Mouse (Mus musculus) intestine, postnatal 0 days (tissue): Measurements from ENCODE around the gene Dtx3. TPM values are rescaled to one million over a fixed set of nuclear protein-coding genes. Genes with fewer than 3 reads are reported as not detected.
A peak's percentile ranks its signal among the peaks of the same experiment; 100 is the strongest.

Source experiments
- ATAC-seq: fragments of 200-750 bp; cut with Nextera tagmentation; 2 replicates; pipeline ENCODE4 v1.8.0; 2017; ENCODE audit warnings: mild to moderate bottlenecking, moderate TSS enrichment, moderate library complexity
- H3K27ac ChIP-seq: fragments of 300-500 bp; sonication (generic); 2 replicates; pipeline ENCODE4 v1.5.1; 2014; ENCODE audit warnings: mild to moderate bottlenecking, low read depth, low read length, moderate library complexity
- H3K27me3 ChIP-seq: fragments of 300-500 bp; sonication (generic); replicated peaks from 2 replicates; pipeline ENCODE4 v1.6.1; 2014; ENCODE audit warnings: low read length, mixed read lengths; ENCODE audit not compliant: control insufficient read depth, insufficient read depth
- H3K36me3 ChIP-seq: fragments of 300-500 bp; sonication (generic); 2 replicates; pipeline ENCODE4 v1.6.1; 2014; ENCODE audit warnings: mild to moderate bottlenecking, moderate library complexity; ENCODE audit not compliant: control insufficient read depth, insufficient read depth
- H3K4me1 ChIP-seq: fragments of 300-500 bp; sonication (generic); replicated peaks from 2 replicates; pipeline ENCODE4 v1.6.1; 2014; ENCODE audit warnings: antibody characterized with exemption, low read length, mixed read lengths; ENCODE audit not compliant: control insufficient read depth, insufficient read depth
- H3K4me2 ChIP-seq: fragments of 300-500 bp; sonication (generic); replicated peaks from 2 replicates; pipeline ENCODE4 v1.6.1; 2014; ENCODE audit warnings: low read depth, mild to moderate bottlenecking, moderate library complexity
- H3K4me3 ChIP-seq: fragments of 300-500 bp; sonication (generic); 2 replicates; pipeline ENCODE4 v1.5.1; 2014; ENCODE audit warnings: low read depth, low read length
- H3K9ac ChIP-seq: fragments of 300-500 bp; sonication (generic); 2 replicates; pipeline ENCODE4 v1.6.1; 2014; ENCODE audit warnings: mild to moderate bottlenecking, low read depth, low read length
- H3K9me3 ChIP-seq: fragments of 300-500 bp; sonication (generic); 2 replicates; pipeline ENCODE4 v1.6.1; 2016; ENCODE audit warnings: mixed run types; ENCODE audit not compliant: control insufficient read depth
- CTCF ChIP-seq: sonication (generic); IDR thresholded peaks from 2 replicates; pipeline ENCODE4 v1.5.1; 2016; ENCODE audit warnings: low read depth, mild to moderate bottlenecking, control low read depth, antibody characterized with exemption, moderate library complexity
- WGBS: fragments of 180-500 bp; shearing (Covaris S2); extraction: QIAGEN DNeasy Blood & Tissue Kit; methylation state at CpG from one replicate; pipeline ENCODE4 v1.1.7; 2014; 5-methylcytosine and 5-hydroxymethylcytosine counted together
- polyA plus RNA-seq: library from polyadenylated mRNA; unstranded; fragments of >200 nt; fragmentation: Nextera tagmentation; extraction: Ambion mirVana; gene quantifications from 2 replicates; pipeline ENCODE4 v1.2.1, GENCODE M21; 2015

Dtx3 gene
- 22.2 and 24.6 TPM in 2 replicates for polyA plus RNA-seq

DNA sequence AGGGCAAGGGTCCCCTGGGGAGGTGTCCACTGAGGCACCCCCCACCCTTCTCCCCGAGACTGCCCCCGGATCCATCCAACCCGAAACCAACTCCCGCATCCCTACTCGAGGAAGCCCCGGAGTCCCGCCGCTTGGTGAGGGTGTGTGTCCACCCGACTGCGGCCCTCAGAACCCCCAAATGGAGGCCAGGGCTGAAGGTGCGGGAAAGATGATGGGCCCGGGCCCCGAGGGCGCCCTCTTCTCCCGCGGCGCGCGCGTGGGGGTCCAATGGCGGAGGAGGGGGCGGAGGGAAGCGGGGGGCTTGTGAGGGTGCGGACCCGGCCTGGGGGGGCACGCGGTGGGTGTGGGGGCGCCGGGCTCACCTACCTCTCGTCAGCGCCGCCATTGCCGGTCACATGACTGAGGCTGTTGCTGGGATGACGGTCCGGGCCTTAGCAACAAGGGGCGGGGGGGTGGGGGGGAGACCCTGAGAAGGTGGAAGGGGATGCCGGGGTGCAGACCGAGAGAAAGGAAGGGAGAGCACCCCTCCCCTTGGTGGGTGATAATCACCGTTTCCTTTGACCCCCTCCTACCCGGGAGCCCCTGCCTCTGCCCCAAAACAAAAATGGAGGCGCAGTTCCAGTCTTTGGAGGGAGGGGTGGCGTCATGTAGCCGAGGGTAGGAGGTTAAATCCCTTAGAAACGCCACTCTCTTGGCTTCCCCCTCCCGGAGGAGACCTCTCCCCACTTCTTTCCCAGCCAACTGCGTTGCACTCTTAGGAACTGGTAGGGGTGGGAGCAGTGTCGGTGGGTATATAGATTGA lies at the start of gene Dtx3:
Gene Dtx3, minus strand, starts transcription at position 401 of the 802 bp plus-strand sequence.
- H3K27me3 ChIP-seq: no peaks in the 10 kb centered on the region
- H3K9ac ChIP-seq: peak within 1 kb of the TSS; percentile 69
- peaks cover 42% of the 10 kb centered on the region for H3K36me3 ChIP-seq
- 0 out of 2 replicates have a peak, but pooled peaks cover 5% of the 10 kb centered on the region for H3K4me1 ChIP-seq
- no peaks in the 10 kb centered on the region for H3K9me3 ChIP-seq
- ATAC-seq: peak; percentile 15; the same call in 1 of the 2 replicates
- peak within 1 kb of the TSS; percentile 99 for H3K4me2 ChIP-seq
- TF ChIP-seq CTCF: no peak
- peak within 1 kb of the TSS; percentile 82 for H3K4me3 ChIP-seq
- H3K27ac ChIP-seq: peak within 1 kb of the TSS; percentile 86
- WGBS: under 1% methylated on average over 35 of the region's 47 CpGs

DNA sequence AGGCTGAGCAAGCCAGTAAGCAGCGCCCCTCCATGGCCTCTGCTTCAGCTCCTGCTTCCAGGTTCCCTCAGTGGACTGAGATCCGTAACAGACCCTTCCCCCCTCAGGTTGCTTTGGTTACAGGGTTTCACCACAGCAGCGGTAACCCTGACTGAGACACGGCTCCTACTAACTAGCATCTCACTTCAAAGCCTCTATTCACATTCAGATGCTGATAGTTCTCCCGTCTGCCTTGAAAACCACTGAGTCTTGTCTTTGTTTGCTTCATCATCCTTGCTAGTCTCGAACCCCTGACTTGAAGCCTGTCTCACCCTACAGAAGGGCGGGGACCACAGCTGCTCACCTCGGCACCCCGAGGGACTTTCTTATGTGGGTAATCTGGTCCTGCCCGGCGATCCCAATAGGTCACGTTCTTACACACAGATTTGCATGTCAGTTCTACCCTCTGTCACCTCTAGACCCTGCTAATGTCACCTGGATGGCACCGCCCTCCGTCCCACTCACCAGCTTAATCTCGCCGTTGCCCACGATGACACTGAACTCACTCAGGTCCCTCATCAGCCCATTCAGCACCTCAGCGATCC lies 42.8 kb upstream of the Dtx3 start:
- Histone ChIP-seq H3K27ac (no peak overlapping the region), H3K27me3 (peaks cover 3% of the 10 kb centered on the region; the same call in 1 of the 2 replicates), H3K4me2 (no peak overlapping the region), H3K9ac (no peak overlapping the region), H3K4me1 (no peaks in the 10 kb centered on the region), H3K4me3 (no peak overlapping the region), H3K9me3 (no peaks in the 10 kb centered on the region), H3K36me3 (no peaks in the 10 kb centered on the region)
- WGBS: 61% methylated on average over 18 of the region's 18 CpGs
- no peak for TF ChIP-seq CTCF
- ATAC-seq: no peak

DNA sequence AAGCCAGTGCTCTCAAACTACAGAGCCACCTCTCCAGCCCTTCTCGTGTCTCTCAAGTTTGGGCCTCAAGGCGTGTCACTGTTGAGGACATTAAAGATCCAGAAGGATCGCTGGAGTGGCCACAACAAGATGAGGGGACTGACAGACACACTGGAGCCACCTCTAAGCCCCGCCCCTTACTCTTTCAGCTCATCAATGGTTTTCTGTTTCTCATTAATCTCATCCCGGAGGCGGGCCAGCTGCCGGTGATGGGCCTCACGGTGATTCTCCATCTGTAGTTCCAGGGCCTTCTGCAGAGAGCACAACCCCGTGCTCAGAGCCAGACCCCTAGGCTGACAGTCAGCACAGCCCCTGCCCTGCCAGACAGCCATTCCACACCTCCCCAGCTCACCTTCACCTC lies 41.0 kb upstream of the Dtx3 start:
- Histone ChIP-seq H3K27me3 (peaks cover 3% of the 10 kb centered on the region; the same call in 1 of the 2 replicates), H3K27ac (no peak overlapping the region), H3K4me2 (no peak overlapping the region), H3K4me3 (no peak overlapping the region), H3K4me1 (no peaks in the 10 kb centered on the region), H3K9ac (no peak overlapping the region), H3K36me3 (no peaks in the 10 kb centered on the region), H3K9me3 (no peaks in the 10 kb centered on the region)
- WGBS: 30% methylated on average over 9 of the region's 9 CpGs
- no peak for ATAC-seq
- TF ChIP-seq CTCF: no peak

DNA sequence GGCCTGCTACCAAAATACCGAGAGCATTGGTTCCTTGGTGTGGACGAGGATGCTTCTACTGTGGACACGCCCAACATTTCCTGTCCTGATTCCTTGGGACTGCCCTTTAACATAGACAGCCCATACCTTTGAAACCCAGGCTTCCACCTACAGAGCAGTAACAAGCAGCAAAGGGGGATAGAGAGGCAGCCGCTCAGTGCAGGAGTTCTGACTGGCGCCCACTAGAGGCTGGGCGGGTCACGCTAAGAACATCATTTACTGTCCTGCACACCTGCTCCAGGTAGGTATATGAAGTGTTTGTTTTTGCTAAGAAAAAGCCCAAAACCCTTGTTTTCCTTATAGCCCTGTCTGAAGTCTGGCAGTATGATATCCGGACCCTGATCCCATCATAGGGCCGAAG lies 37.6 kb upstream of the Dtx3 start:
- no peak overlapping the region for H3K27ac ChIP-seq
- H3K27me3 ChIP-seq: no peaks in the 10 kb centered on the region; the same call in 1 of the 2 replicates
- no peaks in the 10 kb centered on the region for H3K9me3 ChIP-seq
- peak; percentile 64 for TF ChIP-seq CTCF
- H3K4me2 ChIP-seq: 0 out of 2 replicates have a peak overlapping the region, but pooled peaks have one; percentile 27
- no peak overlapping the region for H3K4me3 ChIP-seq
- H3K36me3 ChIP-seq: no peaks in the 10 kb centered on the region
- no peak overlapping the region for H3K9ac ChIP-seq
- WGBS: 65% methylated on average over 9 of the region's 9 CpGs
- 0 out of 2 replicates have a peak, but pooled peaks have one; percentile 26 for ATAC-seq
- no peaks in the 10 kb centered on the region for H3K4me1 ChIP-seq

DNA sequence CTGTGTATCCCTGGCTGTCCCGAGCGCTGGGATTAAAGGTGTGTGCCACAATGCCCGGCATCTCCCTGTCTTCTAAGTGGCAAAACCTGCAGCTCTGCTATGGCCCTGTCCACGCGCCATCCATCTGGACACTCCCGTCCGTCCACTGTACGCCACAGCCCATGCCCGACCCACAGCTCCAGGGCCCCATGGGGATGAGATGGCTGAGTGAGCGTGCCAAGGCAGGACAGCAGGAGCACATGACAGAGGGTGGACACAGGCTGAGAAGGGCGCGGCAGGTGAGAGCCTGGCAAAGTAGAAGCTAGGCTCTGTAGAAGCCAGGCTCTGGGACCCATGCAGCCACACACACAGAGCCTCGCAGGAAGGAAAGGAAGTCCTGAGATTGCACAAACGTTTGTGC lies 36.2 kb upstream of the Dtx3 start:
- Histone ChIP-seq H3K36me3 (no peaks in the 10 kb centered on the region), H3K27me3 (no peaks in the 10 kb centered on the region; the same call in 1 of the 2 replicates), H3K4me3 (no peak overlapping the region), H3K9me3 (no peaks in the 10 kb centered on the region), H3K27ac (no peak overlapping the region), H3K4me2 (no peak overlapping the region), H3K9ac (no peak overlapping the region), H3K4me1 (no peaks in the 10 kb centered on the region)
- ATAC-seq: no peak
- no peak for TF ChIP-seq CTCF
- 75% methylated on average over 14 of the region's 14 CpGs for WGBS

DNA sequence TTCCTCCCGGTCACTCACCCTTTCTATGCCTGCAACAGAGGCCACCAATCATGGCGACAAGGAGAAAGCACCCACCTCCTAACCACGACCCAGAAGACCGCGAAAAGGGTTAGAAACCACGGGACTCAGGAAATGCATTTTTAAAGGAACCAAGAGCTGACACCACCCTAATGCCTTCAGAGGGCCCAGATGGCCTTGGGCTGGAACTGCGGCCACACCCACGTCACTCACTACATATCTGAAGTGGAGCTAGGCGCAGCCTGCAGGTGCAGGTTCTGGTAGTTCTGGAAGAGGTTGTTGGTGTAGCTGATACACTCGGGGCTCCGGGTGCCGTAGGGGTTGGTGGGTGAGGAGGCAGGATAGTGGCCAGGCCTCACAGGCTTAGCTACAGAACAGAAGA lies 35.2 kb upstream of the Dtx3 start:
- Histone ChIP-seq H3K4me3 (no peak overlapping the region), H3K4me2 (no peak overlapping the region), H3K9me3 (no peaks in the 10 kb centered on the region), H3K27me3 (no peaks in the 10 kb centered on the region), H3K9ac (no peak overlapping the region), H3K36me3 (no peaks in the 10 kb centered on the region), H3K27ac (no peak overlapping the region), H3K4me1 (no peaks in the 10 kb centered on the region)
- no peak for TF ChIP-seq CTCF
- no peak for ATAC-seq
- WGBS: 55% methylated on average over 12 of the region's 12 CpGs
